Mouse (Mus musculus) thymus, adult 2 months (tissue): Measurements from ENCODE around the gene Klrb1c.

Source experiments
- CTCF ChIP-seq: fragments of 200-500 bp; IDR thresholded peaks from 2 replicates; pipeline ENCODE4 v1.5.1; 2012; ENCODE audit warnings: mild to moderate bottlenecking, control low read depth, low read length, moderate library complexity, borderline replicate concordance; ENCODE audit not compliant: control insufficient read depth, poor library complexity, insufficient read depth; ENCODE audit errors: extremely low read depth
- POLR2A ChIP-seq: fragments of 200-500 bp; IDR thresholded peaks from 2 replicates; pipeline ENCODE4 v1.6.1; 2012; ENCODE audit warnings: mild to moderate bottlenecking, low read length, control low read depth, moderate library complexity; ENCODE audit not compliant: control insufficient read depth, poor library complexity, insufficient read depth; ENCODE audit errors: extremely low read depth

DNA sequence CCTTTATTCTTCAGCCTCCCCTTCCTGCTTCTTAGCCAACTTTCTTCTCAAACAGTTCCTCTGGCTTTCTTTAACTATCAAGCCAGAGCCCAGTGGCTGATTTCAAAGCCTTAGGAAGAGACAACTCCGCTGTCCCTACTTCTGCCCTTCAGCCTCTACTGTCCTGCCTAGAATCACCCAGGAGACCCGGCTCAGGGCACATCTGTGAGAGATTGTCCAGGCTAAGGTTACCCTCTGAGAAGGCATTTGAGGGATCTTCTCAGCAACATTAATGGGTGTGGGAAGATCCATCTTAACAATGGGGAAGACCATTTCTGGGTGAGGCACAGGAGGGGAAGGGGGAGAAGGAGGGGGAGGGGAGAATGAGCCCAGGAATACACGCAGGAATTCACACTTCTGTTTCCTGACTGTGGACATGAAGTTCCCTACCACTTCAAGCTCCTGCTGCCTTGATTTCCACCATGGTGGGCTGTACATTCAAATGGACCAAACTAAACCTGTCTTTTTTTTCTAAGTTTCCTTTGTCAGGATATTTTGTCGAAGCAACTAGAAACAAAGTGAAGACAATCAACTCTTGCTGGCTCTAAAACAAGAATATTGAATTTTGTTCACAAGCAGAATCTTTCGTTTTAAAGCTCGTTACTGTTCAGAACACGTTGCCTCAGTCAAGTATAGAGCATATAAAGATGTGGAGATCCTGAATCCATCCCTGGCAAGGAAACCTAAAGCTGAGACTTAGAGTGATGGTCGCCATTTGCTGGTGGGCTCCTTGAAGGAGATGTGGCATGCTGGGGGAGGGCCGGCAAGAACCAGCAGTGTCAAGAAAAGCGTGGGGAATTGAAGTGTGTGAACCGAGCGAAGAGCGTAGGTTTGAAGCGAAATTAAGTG, 48.7 kb upstream of the Klrb1c start:
- TF ChIP-seq POLR2A: no peak
- TF ChIP-seq CTCF: no peak
